Mouse (Mus musculus) bone marrow macrophage, adult 2 months (primary cell): Measurements from ENCODE around the gene Rnf157.

ENCODE experiments used
- CTCF ChIP-seq: IDR thresholded peaks from 2 replicates; pipeline ENCODE4 v1.5.1; 2012; ENCODE audit warnings: low read depth, mild to moderate bottlenecking, low read length, moderate library complexity
- POLR2A ChIP-seq: IDR thresholded peaks from 2 replicates; pipeline ENCODE4 v1.6.1; 2012; ENCODE audit warnings: mild to moderate bottlenecking, low read depth, low read length, borderline replicate concordance

DNA sequence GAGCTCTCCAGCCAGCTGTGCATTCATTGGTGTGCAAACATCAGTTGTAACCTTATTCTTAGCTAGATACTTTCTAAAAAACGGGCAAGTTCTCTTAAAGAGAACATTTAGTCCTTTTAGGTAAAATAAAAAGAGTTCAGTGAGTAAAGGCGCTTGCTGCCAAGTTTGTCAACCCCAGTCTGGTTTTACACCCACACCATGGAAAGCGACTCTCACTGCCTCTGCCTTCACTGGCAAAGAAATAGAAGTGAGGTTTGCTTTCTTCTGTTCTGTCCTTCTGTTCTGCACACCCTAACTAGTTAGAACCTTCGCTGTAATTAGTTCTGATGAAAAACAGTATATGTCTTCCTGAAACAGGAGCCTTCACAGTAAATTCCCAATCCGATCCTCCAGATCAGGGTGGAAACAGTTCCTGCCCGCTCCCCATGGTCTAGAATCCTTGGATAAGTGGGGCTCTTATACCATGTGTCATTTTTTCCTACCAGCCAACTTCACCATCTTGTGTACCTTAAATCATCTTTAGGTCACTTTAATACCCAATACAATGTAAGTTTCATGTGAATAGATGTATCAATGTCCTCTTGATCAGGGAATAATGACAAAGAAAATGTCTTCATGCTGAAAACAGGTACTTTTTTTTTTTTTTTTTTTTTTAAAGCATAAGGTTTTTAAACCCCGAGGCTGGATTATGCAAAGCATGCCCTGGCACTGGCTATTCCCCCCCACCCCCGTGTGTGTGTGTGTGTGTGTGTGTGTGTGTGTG, 19.9 kb upstream of the Rnf157 start:
- TF ChIP-seq CTCF: no peak
- TF ChIP-seq POLR2A: no peak
